Mouse (Mus musculus): ENCODE measurements around the gene Fbxl13.

The Fbxl13 gene

GRCm38 (mm10) chr5:21645439-21646132, at the start of gene Fbxl13, which contains the start of gene Armc10:
Gene Fbxl13, minus strand, starts transcription at chr5:21645634.
Gene Armc10, plus strand, starts transcription at chr5:21645813.
- DNase-seq = peak; percentile 95

DNA sequence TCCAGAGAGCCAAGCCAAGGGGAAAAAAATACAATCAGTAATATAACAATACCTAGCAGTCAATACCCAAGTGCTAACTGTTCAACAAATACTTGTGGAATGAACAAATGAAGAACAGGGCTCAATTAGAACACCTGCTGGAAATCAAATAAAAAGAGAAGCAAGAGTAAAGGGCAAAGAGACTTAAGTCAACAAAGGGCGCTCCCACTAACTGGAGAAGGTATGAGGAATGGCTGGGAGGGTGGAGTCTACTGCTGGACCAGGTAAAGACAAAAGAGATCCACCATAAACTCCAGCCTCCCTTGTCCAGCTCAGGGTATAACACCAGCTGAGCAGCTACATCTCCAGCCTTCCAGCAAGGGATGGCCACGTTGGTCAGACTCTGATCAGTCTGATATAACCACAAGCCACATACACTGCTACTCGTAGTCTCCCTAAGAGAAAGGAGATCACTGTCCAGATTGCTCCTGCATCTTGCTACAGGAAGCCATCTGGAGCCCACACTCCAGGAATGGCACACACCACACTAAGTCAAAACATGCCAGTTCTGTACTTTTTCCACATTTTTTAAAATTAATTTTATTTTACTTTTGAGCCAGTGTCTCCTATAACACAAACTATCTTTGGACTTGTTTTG, 49.5 kb upstream of the Fbxl13 start:
- no peak for DNase-seq

- no peak for DNase-seq
These were observed 48.0 kb upstream of the Fbxl13 start for GRCm38 (mm10) chr5:21693372-21693870.

DNA sequence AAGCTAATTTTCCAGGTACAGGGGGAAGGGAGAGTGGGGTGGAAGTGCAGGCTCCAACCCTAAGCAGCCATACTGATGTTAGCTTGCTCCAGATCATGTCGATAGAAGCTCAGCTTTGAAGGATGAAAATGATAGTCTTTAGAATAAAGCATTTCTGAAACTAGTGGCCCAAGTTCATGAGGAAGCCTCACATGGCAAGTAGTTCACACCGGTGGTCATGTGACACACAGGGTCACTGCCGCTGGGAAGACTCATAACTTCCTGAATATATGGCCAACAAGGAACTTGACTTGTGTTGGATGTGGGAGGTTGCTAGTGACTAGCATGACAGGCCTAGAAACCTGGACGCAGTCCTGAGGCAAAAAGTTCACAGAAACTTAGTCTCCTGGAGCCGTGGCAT, 46.8 kb upstream of the Fbxl13 start:
- no peak for DNase-seq

DNA sequence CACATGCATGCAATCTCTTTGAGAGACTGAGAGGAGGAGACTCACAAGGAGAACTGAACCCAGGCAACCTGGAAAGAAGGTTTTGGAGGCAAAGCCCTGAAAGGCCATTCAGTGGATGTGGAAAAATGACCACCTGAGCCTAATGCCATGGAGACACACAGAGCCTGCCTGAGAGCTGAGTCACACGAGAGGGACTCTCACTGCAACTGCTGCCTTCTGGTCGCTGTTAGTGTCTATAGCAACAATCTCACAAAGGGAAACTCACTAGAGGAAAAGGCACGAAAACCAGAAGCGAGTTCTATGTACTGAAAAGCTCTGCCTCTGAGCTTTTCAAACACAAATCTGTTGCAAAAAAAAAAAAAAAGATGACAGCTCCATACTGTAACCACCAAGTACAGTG, 41.6 kb upstream of the Fbxl13 start:
- no peak for DNase-seq

DNA sequence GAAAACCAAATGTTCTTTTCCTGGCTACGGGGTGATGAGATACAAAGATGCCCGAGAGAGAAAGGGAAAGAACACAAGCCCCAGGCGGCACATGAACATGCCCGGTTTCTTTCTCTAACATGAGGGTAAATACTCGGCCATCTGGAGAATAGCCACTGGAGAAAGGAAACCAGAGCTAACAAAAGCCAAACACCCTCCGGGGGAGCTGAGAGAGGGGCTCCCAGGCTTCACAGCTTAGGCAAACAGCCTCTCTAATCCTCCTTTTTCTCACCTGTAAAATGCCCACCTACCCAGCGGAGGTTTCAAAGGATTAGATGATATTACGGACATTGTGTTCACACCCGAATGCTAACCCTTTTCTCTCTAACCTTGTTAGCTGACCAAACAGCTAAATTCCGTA, 39.6 kb upstream of the Fbxl13 start:
- no peak for DNase-seq

- no peak for DNase-seq
These were observed 38.4 kb upstream of the Fbxl13 start for GRCm38 (mm10) chr5:21683811-21684210.

DNA sequence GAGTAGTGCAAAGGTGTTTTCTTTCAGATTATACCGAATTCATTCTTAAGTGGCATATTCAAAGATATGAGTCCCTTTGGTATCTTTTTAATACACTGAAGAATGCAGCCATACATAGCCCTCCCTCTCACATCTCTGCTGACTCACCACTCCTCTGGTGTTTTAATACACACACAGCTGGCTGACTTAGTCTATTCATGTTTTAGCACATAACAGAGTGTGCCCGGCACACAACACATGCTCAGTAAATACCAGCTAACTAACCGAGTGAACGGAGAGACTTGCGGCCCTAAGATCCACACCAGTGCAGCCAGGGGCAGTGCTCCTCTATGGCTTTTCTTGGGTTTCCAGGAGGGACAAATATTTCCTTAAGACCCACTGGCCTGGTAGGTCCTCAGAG, 35.5 kb upstream of the Fbxl13 start:
- no peak for DNase-seq

DNA sequence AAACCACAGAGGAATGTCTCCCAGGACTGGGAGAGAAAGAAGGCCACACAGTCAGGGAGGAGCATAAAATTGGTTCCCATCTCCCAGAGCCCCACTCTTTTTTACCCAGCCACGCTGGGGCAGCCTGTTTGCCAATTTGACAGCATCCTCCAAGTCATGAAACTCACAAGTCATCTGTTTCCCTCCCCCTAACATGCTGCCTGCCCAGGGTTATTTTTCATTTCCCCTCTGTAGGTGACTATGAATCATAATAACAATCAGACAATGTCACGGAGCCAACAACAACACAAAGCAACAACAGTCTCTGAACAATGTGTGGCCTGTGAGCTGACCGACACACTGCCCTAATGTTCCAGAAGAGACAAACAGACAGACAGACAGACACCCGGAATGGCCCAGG, 34.6 kb upstream of the Fbxl13 start:
- DNase-seq = no peak

- no peak for DNase-seq
These were observed 32.9 kb upstream of the Fbxl13 start for GRCm38 (mm10) chr5:21678363-21678762.

DNA sequence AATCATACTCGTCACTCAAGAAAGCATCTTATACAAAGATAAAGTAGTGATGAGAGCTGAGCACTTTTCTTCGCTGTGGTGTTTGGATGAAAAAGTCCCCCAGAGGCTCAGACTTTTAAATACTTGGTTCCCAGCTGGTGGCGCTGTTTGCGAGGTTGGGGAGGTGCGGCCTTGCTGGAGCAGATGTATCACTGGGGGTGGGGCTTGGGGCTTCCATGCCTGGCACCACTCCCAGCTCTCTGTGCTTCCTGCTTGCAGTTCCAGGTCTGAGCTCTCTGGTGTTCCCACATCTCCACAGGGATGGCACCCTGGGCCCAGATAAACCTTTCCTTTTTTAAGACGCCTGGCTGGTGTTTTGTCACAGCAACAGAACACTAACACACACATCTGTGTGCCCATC, 32.5 kb upstream of the Fbxl13 start:
- DNase-seq = no peak

GRCm38 (mm10) chr5:21675494-21675893, 30.1 kb upstream of the Fbxl13 start:
- DNase-seq = no peak

- no peak for DNase-seq
These were observed 29.6 kb upstream of the Fbxl13 start for GRCm38 (mm10) chr5:21675019-21675418.

DNA sequence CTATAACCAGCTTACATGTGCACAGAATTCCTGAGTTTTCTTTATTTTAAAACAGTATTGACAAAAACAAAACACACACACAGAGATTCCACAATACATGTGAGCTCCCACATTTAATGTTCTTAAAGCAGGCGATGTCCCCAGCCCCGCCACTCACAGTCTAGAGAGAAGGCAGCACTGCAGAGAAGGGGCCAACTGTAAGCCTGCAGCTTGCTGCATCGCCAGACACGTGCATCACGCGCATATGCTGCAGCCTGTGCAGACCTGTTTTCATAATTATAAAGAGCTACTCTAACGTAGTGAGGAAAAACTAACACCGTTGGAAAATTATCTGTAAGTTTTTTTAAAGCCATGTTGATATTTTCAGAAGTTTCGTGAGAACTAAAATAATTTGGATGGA, 28.3 kb upstream of the Fbxl13 start:
- DNase-seq = no peak

GRCm38 (mm10) chr5:21672812-21673635, 27.6 kb upstream of the Fbxl13 start:
- DNase-seq = no peak

DNA sequence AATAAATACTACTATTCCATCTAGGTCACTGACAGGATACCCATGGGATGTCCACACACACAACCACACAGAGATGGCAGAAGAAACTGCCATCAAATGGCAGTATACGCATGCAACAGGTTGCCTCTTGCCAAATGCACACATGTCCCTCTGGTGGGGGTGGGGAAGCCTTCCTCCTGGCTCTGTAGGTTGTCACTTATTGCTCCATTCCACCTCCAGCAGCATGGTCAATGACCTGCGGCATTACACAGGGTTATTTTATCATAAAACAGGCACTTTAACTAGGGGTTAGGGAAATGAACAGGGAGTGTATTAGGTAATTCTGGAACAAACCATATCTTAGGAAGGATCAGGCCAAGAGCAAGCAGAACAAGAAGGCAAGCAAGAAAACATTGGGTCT, 23.9 kb upstream of the Fbxl13 start:
- no peak for DNase-seq

DNA sequence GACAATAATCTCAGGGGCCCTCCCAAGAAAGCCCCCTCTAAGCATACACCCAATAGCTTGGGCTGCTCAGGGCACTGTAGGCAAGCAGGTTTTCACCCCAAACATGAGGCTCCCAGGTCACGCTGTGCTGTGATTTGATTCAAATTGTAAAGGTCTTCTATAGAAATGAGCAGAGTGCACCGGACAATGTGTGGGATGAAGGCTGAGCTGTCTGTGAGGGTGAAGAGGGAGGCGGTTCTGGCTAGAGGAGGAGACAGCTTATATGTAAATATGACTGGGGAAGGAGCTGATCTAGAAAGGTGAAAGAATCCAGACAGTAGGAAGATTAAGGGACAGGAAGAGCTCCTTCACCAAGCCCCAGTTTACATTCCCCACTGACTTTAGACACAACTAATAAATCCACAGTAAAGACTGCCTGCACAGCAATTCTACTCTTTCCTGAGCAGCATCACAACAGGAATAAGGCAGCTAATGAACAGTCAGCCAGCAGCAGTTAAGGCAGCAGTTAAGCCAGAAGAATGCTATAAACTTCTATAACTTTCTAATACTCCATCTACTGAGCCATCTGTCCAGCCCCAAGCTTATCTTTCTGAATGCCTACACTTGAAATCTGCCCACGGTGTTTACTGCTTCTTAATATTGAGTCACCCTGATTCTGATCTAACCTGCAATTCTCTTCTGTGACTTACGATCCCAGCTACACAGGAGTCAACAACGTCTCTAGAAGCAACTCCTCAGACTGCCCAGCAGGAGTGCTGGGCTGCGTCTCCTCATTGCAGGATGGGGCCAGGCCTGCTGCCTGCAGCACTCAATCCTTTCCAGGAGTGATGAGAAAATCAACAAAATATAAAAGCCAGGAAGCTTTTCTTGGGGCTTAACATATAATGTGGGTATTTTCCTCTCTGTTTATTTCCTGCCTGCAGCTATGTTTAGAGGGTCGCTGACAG, 22.0 kb upstream of the Fbxl13 start:
- DNase-seq = no peak

- no peak for DNase-seq
These were observed 17.6 kb upstream of the Fbxl13 start for GRCm38 (mm10) chr5:21663081-21663480.

GRCm38 (mm10) chr5:21660850-21661249, 15.4 kb upstream of the Fbxl13 start:
- no peak for DNase-seq

DNA sequence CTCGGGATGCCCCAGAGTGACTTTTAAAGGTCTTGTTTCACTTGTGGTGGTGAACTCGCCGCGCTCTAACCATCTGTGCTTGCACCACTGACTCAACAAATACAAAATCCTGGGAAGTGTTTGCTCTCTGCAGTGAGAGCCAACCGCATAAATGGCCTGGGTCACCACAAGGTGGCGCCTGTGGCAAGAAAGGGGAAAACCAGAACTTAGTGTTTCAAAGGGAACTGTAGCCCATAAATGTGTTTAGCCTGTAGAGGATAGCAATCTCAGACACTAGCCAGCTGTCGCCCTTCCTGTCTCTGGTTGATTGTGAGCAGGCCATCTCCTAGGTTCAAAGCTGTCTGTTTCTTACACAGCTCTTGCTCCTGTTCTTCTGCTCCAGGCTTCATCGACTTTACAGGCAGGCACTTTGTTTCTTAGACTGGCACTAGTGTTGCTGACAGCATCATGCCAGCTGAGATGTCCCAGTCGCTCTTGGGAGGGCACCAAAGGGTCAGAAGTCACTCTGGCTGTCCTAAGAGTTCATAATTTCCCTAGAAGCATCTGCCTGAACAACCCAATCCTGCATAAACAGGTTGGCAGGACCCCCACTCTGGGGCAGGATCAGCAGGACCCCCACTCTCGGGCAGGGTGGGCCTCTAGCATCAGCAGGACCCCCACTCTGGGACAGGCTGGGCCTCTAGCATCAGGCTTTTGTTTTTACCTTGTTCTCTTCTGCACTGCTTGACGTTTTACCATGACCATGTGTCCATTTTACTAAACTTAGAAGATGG, 13.4 kb upstream of the Fbxl13 start:
- DNase-seq = peak; percentile 84

DNA sequence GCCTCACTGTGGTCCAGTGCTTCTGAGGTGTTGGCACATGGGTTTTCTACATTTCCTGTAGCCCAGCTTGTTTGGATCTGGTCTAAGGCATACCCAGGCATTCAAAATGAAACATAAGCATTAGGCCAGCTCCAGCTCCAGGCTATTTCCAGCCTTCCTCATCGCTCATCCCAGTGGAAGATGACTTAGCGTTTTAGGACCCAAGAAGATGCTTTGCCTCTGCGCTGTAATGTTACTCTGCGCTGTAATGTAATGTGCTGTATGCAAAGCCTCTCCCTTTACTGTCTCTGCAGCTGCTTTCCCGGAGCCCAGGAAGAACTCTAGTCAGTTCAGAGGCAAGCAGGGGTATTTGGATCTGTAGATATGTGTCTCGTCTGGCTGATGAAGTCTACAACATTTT, 12.6 kb upstream of the Fbxl13 start:
- no peak for DNase-seq

GRCm38 (mm10) chr5:21656912-21657311, 11.5 kb upstream of the Fbxl13 start:
- DNase-seq = no peak

Data from kidney, adult 9 months (tissue).